Mouse (Mus musculus) right cerebral cortex, adult 18-20 months (tissue): ENCODE measurements at regions not wholly inside any gene's neighbourhood (a gene's known extent, or its start where the extent isn't known, plus 50 kb on each side); places are given as distances from the start of the nearest gene placed in this dataset.

Experiments used
- DNase-seq: peaks from one replicate; pipeline ENCODE4 v3.0.0; 2022; ENCODE audit warnings: mixed read lengths

DNA sequence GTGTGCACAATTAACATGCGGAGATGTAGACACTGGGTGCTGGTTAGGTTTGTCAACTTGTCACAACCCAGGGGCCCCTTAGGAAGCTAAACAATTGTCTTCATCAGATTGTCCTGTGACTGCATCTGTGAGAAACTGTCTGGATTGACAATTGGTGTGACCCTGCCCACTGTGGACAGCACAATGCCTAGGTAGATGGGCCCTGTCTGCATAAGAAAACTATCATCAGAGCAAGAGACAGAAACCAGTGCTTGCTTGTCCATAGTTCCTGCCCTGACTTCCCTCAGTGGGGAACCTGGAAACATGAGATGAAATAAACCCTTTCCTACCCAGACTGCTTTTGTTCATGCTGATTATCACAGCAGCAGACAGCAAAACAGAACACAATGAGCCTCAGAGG, 63.5 kb upstream of the Tyw5 start:
- DNase-seq, result no peak

DNA sequence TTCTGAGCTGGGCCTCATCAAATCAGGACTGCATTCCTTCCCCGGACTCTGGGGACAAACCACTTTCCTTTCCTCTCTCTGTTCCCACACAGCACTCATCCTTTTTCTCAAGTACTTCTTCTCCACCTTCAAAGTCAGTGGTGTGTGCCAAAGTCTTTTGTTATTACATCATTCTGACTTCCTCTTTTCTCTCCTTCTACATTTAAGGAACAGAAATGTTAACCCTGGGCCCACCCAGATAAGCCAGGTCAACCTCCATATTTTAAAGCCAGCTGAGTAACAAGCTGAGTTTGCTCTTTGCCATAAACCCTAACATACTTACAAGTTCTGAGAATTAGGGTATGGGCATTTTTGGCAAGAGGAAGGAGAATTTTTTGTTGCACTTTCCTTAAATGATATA, 65.3 kb upstream of the Tyw5 start:
- DNase-seq, result no peak

- no peak for DNase-seq
Observed at GRCm38 (mm10) chr1:57477725-57478124, 70.8 kb upstream of the Tyw5 start.

- no peak for DNase-seq
Observed at GRCm38 (mm10) chr1:57478151-57478550, 71.2 kb upstream of the Tyw5 start.

DNA sequence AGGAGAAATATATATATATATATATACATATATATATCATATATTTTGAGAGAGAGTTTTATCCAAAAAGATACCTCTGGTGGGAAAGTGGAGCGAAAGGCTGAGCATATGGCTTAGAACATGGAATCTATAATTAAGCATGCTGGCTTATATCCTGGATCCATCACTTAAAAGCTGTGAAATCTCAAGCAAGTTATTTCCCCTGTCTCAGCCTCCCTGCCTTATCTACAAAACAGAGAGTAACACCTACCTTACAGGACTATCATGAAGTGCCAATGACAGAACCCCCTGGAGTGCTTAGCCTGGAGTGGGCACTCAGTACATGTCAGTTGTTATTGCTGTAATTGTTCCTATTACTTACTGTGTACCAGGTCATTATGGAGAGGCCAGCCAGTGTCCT, 71.9 kb upstream of the Tyw5 start:
- no peak for DNase-seq

- no peak for DNase-seq
Observed at GRCm38 (mm10) chr1:57479566-57479965, 72.7 kb upstream of the Tyw5 start.

- no peak for DNase-seq
Observed at GRCm38 (mm10) chr1:57489176-57489575, 82.3 kb upstream of the Tyw5 start.

- no peak for DNase-seq
Observed at GRCm38 (mm10) chr1:57489588-57489987, 82.7 kb upstream of the Tyw5 start.

- no peak for DNase-seq
Observed at GRCm38 (mm10) chr1:57490021-57490420, 83.1 kb upstream of the Tyw5 start.

GRCm38 (mm10) chr1:57492696-57493095, 85.8 kb upstream of the Tyw5 start:
- no peak for DNase-seq

DNA sequence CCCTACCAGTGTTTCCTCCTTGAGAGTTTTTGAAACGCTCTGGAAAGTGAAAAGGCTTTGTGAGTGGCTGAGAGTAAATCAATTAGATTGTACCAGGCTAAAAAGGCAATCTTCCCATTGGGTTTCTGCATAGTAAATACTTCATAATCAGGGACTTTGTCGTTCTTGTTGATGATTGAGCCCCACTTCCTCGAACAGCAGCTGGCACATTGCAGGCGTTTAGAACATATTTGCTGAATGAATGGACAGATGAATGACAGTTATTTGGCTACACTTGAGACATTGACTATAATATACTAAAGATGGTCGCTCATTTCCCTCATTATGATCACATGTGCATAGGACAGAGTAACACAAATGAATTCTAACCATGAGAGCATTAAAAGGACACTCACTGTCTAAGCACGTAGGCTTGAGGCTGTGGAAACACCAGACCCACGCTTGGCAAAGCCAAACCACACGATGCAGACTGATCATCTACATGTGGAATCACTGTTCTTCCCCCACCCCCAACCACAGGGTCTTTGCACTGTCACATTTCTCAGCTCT, 90.7 kb upstream of the Tyw5 start:
- no peak for DNase-seq

DNA sequence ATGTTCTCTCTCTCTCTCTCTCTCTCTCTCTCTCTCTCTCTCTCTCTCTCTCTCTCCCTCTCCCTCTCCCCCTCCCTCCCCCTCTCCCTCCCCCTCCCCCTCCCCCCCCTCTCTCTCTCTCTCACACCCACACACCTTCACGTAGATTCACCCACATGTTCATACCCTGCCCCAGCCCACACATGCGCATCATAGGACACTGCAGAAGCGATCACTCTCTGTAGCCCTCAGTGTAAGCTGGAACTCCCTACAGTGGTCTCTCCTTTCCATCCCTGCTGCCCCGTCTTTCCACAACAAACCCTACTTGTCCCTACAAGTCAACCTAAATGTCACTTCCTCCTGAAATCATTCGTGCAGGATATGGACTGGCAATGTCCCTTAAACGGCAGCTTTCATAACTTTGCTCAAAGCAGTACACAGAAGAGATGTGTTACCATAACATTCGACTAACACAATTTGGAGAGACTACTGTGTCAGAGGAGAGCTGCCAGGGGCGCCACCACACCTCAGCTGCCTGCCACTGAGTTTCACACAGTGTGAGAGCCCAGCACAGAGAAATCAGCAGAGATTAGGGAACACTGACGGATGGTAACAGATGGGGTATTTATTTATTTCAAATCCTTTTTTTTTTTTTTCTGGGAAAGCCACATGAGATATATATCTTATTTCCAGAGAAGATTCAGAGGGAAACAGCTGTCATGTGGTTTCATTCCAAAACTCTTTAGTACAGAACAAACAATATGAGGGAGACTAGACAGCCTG, 103.6 kb upstream of the Tyw5 start:
- DNase-seq, result no peak

DNA sequence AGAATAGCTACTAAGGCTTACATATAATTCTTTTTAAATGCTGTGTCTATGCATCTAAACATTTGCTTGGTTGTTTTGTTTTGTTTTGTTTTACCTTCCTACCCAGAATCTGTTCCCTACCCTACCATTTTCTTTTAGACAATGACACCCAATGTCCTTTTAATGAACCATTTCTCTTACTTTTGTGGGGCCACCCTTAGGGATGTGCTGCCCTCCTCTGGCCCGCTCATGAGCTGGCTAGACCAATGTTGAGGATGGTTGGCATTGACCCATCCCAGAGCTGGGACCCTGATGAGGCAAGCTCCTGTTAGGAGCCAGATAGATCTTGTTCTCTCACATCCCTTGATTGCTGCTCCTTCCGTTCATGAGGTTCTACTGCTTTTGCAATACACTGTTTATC, 105.0 kb upstream of the Tyw5 start:
- DNase-seq, result no peak

DNA sequence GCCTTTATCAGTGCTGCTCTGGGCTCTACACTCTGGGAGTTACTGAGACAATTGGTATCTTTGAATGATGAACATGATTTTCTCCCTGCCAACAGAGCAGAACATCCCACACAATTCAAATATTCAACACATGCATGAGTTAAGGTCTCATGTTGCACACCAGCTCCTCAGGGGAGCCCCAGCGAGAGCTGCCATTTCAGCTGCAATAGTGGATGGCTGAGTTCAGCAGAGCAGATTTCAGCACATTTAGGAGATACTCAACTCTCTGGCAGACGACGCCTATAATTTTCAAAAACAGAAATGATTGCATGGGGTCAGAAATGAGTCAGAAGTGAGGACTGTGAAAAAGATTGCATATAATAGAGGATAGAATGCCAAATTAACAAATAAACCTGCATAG, 105.6 kb upstream of the Tyw5 start:
- DNase-seq, result no peak

DNA sequence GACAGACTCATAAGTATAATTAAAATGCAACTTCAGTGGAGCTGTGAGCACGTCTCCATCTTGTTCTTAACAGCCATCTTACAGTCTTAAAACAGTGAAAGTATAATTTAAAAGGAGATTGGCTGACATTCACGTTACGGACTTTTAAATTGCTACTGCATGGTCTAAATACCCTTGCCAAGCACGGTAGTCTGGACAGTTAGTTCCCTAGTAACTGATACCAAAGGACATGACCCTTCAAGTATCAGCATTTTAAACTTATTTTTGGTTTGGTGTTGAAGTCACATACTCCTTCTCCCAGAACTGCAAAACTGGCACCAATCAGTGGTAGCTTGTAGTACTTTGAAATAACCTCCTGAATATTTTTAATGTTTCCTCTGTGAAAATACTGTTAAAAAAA, 119.1 kb upstream of the Tyw5 start:
- DNase-seq, result no peak

GRCm38 (mm10) chr1:57528703-57529102, 121.8 kb upstream of the Tyw5 start:
- no peak for DNase-seq

- no peak for DNase-seq
Observed at GRCm38 (mm10) chr1:57529320-57529719, 122.4 kb upstream of the Tyw5 start.

- peak; percentile 54 for DNase-seq
Observed at GRCm38 (mm10) chr1:57537369-57537768, 130.5 kb upstream of the Tyw5 start.

- DNase-seq, result no peak
Observed at GRCm38 (mm10) chr1:57544684-57545083, 137.8 kb upstream of the Tyw5 start.

- DNase-seq, result no peak
Observed at GRCm38 (mm10) chr1:57545792-57546685, 139.1 kb upstream of the Tyw5 start.

GRCm38 (mm10) chr1:57561517-57561916, 154.6 kb upstream of the Tyw5 start:
- DNase-seq, result no peak

GRCm38 (mm10) chr1:57564676-57565075, 157.8 kb upstream of the Tyw5 start:
- DNase-seq, result no peak

DNA sequence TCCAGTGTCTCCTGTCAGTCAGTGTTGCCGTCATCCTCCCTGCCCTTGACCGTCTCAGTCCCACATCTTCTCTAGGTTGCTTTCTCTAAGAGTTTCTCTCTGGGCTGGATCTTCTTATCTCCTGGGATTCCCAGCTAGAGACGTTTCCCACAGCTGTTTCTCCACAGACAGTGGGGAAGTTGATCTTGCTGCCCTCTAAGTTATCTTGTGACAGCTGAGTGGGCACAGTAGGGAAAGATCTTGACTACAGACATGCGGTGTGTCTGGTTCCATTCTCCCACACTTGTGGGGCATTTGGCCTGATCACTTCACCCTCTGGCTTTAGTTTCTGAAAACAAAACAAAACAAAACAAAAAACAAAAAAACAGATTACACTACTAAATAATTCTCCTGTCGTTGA, 165.2 kb upstream of the Tyw5 start:
- DNase-seq, result no peak

DNA sequence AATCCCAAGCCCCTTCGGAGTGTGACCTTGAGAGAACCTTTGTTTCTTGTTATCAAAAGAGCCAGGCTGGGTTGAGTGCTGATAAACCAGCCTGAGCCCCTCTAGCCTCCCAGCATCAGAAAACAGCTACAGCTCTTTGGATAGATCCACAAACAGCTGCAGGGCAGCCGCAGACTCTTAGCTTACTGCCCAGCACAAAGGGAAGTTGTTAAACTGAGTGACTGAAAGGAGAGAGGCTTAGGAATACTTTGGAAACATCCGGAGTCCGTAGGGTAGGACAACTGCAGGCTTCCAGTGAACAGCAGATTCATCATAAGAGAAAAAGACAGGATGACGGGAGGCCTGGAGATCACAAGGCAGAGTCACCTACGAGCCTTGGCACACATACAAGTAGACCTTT, 166.9 kb upstream of the Tyw5 start:
- no peak for DNase-seq
